Mouse (Mus musculus) midbrain, embryonic 12.5 days (tissue): ENCODE data around the gene Rhpn2. TPM values are rescaled to one million over a fixed set of nuclear protein-coding genes. Genes with fewer than 3 reads are reported as not detected.
"Not testable (repeated sequence)": the region's sequence is repeated elsewhere in the genome, so short reads cannot be mapped to it uniquely, and the experiment has no call there.

Source experiments
- ATAC-seq: fragments of 200-750 bp; cut with Nextera tagmentation; 2 replicates; pipeline ENCODE4 v1.8.0; 2017; ENCODE audit warnings: low read depth, moderate TSS enrichment, moderate library complexity; ENCODE audit not compliant: low FRiP score
- H3K27ac ChIP-seq: fragments of 300-500 bp; sonication (generic); replicated peaks from 2 replicates; pipeline ENCODE4 v1.5.1; 2016; ENCODE audit warnings: mild to moderate bottlenecking
- H3K27me3 ChIP-seq: fragments of 300-500 bp; sonication (generic); 2 replicates; pipeline ENCODE4 v1.6.1; 2016; ENCODE audit warnings: mild to moderate bottlenecking
- H3K36me3 ChIP-seq: fragments of 300-500 bp; sonication (generic); 2 replicates; pipeline ENCODE4 v1.6.1; 2016
- H3K4me1 ChIP-seq: fragments of 300-500 bp; sonication (generic); 2 replicates; pipeline ENCODE4 v1.6.1; 2016
- H3K4me2 ChIP-seq: fragments of 300-500 bp; sonication (generic); replicated peaks from 2 replicates; pipeline ENCODE4 v1.6.1; 2016; ENCODE audit warnings: mild to moderate bottlenecking, moderate library complexity
- H3K4me3 ChIP-seq: fragments of 300-500 bp; sonication (generic); 2 replicates; pipeline ENCODE4 v1.5.1; 2016; ENCODE audit warnings: mild to moderate bottlenecking
- H3K9ac ChIP-seq: fragments of 300-500 bp; sonication (generic); replicated peaks from 2 replicates; pipeline ENCODE4 v1.6.1; 2016; ENCODE audit warnings: mild to moderate bottlenecking, moderate library complexity
- H3K9me3 ChIP-seq: fragments of 300-500 bp; sonication (generic); 2 replicates; pipeline ENCODE4 v1.6.1; 2016; ENCODE audit warnings: mild to moderate bottlenecking
- WGBS: fragments of 180-500 bp; shearing (Covaris S2); methylation state at CpG from one replicate; pipeline ENCODE4 v1.1.7; 2016; 5-methylcytosine and 5-hydroxymethylcytosine counted together
- polyA plus RNA-seq: library from polyadenylated mRNA; unstranded; fragments of >200 nt; fragmentation: Nextera tagmentation; extraction: Ambion mirVana; gene quantifications from 2 replicates; pipeline ENCODE4 v1.2.1, GENCODE M21; 2016

Rhpn2 gene
- polyA plus RNA-seq: 1.4 and 1.5 TPM in 2 replicates

DNA sequence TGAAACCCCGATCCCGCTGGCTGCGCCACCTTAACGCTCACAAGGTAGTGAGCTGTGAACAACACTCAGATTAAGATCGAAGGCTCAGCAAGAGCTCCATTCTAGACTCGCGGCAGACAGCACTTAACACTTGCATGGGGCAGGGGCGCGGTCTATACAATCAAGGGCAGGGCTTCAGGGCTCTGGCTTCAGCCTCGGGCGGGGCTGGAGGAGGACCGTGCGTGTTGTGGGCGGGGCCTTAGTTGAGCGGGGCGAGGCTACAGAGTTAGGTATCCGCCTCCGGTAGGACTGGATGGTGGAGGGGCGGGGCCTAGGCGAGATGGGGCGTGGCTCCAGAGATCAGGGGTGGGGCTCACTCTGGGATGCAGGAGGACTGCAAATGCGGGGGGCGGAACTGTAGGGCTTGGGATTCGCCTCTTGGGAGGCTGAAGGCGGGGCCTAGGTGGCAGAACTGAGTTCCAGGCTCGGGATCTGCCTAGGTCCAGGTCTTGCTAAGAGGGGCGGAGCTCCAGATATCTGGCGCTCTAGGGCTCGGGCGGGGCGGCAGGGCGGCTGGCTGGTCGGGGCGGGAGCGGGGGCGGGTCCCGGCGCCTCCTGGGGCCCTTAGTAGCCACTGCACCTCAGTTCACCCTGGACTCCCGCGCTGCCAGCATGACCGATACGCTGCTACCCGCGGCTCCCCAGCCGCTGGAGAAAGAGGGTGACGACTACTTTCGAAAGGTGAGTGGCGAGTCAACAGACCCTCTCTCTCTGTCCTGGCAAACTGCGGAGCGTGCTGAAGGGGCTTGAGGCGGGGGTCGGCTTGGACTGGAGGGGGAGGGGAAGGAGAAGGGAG, at the start of gene Rhpn2:
TSS of gene Rhpn2 (plus strand) at position 479 of the 835 bp plus-strand sequence.
- under 1% methylated on average over 48 of the region's 52 CpGs for WGBS
- Histone ChIP-seq H3K27me3 (peaks cover 54% of the 10 kb centered on the region), H3K4me1 (peaks cover 21% of the 10 kb centered on the region), H3K36me3 (no peaks in the 10 kb centered on the region), H3K4me3 (peak within 1 kb of the TSS; percentile 62), H3K9me3 (no peaks in the 10 kb centered on the region), H3K27ac (no peak within 1 kb of the TSS), H3K9ac (peak within 1 kb of the TSS; percentile 57), H3K4me2 (peak within 1 kb of the TSS; percentile 100)
- peak; percentile 98 for ATAC-seq

- no peak for ATAC-seq
- Histone ChIP-seq H3K9me3 (no peaks in the 10 kb centered on the region), H3K4me2 (no peak overlapping the region), H3K4me3 (no peak overlapping the region), H3K36me3 (peaks cover 77% of the 10 kb centered on the region), H3K4me1 (no peaks in the 10 kb centered on the region), H3K27me3 (no peaks in the 10 kb centered on the region), H3K9ac (no peak overlapping the region), H3K27ac (no peak overlapping the region)
- WGBS: 90% methylated on average over 13 of the region's 13 CpGs
Observed at GRCm38 (mm10) chr7:35293464-35293863, 40.5 kb upstream of the Rhpn2 start.

DNA sequence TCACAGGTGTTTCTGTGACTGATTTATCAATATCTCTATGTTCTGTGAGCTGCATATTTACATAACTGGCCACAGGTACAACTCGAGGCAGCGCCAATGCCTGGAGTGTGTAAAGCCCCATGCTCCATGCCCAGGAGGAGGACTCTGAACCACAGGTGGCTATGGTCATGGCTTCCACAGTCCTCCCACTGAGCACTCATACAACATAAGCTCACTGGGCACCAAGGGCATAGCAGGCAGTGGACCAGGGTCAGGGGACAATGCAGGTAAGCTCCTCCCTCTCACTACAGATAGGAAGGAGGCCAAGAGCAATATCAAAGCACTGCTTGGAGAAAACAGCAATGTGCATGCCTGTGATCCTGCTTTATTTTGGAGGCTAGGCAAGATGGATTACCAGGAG, 38.3 kb upstream of the Rhpn2 start:
- no peak overlapping the region for H3K4me2 ChIP-seq
- H3K9ac ChIP-seq: no peak overlapping the region
- H3K9me3 ChIP-seq: no peaks in the 10 kb centered on the region
- WGBS: 91% methylated on average over 2 of the region's 2 CpGs
- H3K36me3 ChIP-seq: peaks cover 71% of the 10 kb centered on the region
- ATAC-seq: no peak
- no peak overlapping the region for H3K27ac ChIP-seq
- H3K27me3 ChIP-seq: no peaks in the 10 kb centered on the region
- no peaks in the 10 kb centered on the region for H3K4me1 ChIP-seq
- no peak overlapping the region for H3K4me3 ChIP-seq

- H3K9me3 ChIP-seq: no peaks in the 10 kb centered on the region
- WGBS: 92% methylated on average over 5 of the region's 5 CpGs
- H3K4me3 ChIP-seq: no peak overlapping the region
- H3K36me3 ChIP-seq: peaks cover 71% of the 10 kb centered on the region
- H3K9ac ChIP-seq: no peak overlapping the region
- no peaks in the 10 kb centered on the region for H3K4me1 ChIP-seq
- H3K27ac ChIP-seq: no peak overlapping the region
- ATAC-seq: no peak
- no peaks in the 10 kb centered on the region for H3K27me3 ChIP-seq
- H3K4me2 ChIP-seq: no peak overlapping the region
Observed at GRCm38 (mm10) chr7:35297886-35298285, 36.1 kb upstream of the Rhpn2 start.

- Histone ChIP-seq H3K36me3 (peaks cover 65% of the 10 kb centered on the region), H3K9me3 (no peaks in the 10 kb centered on the region), H3K27ac (no peak overlapping the region), H3K9ac (no peak overlapping the region), H3K27me3 (no peaks in the 10 kb centered on the region), H3K4me3 (no peak overlapping the region), H3K4me1 (no peaks in the 10 kb centered on the region), H3K4me2 (no peak overlapping the region)
- WGBS: 63% methylated on average over 8 of the region's 8 CpGs
- no peak for ATAC-seq
Observed at GRCm38 (mm10) chr7:35299656-35300055, 34.3 kb upstream of the Rhpn2 start.

GRCm38 (mm10) chr7:35300792-35301191, 33.2 kb upstream of the Rhpn2 start:
- ATAC-seq: no peak
- H3K36me3 ChIP-seq: peaks cover 64% of the 10 kb centered on the region

DNA sequence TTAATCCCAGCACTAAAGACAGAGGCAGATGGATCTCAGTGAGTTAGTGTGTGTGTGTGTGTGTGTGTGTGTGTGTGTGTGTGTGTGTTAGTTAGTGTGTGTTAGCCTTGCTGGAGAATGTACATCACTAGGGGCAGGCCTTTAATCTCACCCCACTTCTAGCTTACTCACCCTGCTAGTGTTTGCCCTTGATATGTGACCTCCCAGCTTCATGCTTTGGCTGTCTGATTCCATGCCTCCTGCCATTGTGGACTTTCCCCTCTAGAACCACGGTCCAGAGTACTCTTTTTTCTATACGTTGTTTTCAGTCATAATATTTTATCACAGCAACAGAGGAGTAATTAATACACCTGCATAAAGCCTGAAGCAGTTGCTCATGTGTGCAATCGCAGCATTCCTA, 22.8 kb upstream of the Rhpn2 start:
- no peak overlapping the region for H3K9ac ChIP-seq
- no peak overlapping the region for H3K4me2 ChIP-seq
- no peaks in the 10 kb centered on the region for H3K9me3 ChIP-seq
- peaks cover 34% of the 10 kb centered on the region for H3K36me3 ChIP-seq
- no peak for ATAC-seq
- no peak overlapping the region for H3K27ac ChIP-seq
- peaks cover 3% of the 10 kb centered on the region; the same call in 1 of the 2 replicates for H3K4me1 ChIP-seq
- WGBS: 94% methylated on average over 3 of the region's 3 CpGs
- no peaks in the 10 kb centered on the region for H3K27me3 ChIP-seq
- no peak overlapping the region for H3K4me3 ChIP-seq

More at GRCm38 (mm10) chr7:35300792-35301191, 33.2 kb upstream of the Rhpn2 start:
- Histone ChIP-seq H3K4me3 (no peak overlapping the region), H3K27me3 (no peaks in the 10 kb centered on the region), H3K4me2 (no peak overlapping the region), H3K27ac (no peak overlapping the region), H3K9ac (no peak overlapping the region), H3K9me3 (no peaks in the 10 kb centered on the region), H3K4me1 (no peaks in the 10 kb centered on the region)

GRCm38 (mm10) chr7:35314156-35314555, 19.8 kb upstream of the Rhpn2 start:
- Histone ChIP-seq H3K4me3 (no peak overlapping the region), H3K4me1 (peaks cover 12% of the 10 kb centered on the region), H3K4me2 (no peak overlapping the region), H3K9ac (no peak overlapping the region), H3K9me3 (no peaks in the 10 kb centered on the region), H3K36me3 (peaks cover 10% of the 10 kb centered on the region), H3K27me3 (no peaks in the 10 kb centered on the region), H3K27ac (no peak overlapping the region)
- no peak for ATAC-seq

DNA sequence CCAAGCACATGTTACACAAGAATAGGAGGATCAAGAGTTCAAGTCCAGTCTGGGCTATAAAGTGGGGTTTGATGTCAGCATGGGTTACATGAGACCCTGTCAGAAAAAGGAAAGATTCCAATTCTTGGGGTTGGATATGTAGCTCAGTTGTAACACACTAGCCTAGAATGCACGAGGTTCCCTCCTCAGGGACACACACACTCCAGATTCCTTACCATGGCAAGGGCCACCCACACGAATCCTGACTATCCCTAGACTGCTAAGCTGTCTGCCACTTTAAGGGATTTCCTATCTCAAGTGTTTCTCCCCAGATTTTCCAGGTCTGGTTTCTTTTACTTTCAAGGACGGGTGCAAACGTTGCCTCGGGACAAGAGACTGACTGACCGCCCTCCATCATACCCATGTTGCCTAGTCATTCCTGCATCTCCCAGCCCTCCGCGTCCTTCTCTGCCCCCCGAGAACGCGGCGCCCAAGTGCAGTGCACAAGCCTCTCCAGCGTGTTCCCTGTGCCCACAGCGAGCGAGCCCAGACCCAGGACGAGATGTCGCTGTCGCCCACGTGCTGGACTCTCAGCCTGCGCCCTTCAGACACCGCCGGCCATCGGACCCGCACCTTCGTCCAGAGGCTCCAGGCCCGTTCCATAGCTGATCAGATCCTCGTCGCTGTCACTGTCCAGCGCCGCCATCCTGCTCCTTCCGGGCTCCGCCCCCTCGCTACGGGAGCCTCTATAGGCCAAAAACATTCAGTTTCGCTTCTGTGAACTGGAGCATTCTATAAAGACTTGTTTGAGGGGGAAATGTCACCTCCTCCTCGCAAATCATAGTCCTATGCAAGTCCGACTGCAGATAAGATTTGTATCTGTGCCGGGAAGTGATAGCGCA, 16.0 kb upstream of the Rhpn2 start, which contains the start of gene Gpatch1:
TSS of gene Gpatch1 (minus strand) at position 712 of the 881 bp plus-strand sequence.
- no peaks in the 10 kb centered on the region for H3K9me3 ChIP-seq
- H3K4me2 ChIP-seq: peak within 1 kb of the TSS; percentile 66
- peak within 1 kb of the TSS; percentile 64 for H3K27ac ChIP-seq
- peak; percentile 81 for ATAC-seq
- peak within 1 kb of the TSS; percentile 75 for H3K9ac ChIP-seq
- H3K4me1 ChIP-seq: peaks cover 15% of the 10 kb centered on the region
- peak within 1 kb of the TSS; percentile 73 for H3K4me3 ChIP-seq
- no peaks in the 10 kb centered on the region for H3K36me3 ChIP-seq
- 2% methylated on average over 39 of the region's 39 CpGs for WGBS
- H3K27me3 ChIP-seq: no peaks in the 10 kb centered on the region

DNA sequence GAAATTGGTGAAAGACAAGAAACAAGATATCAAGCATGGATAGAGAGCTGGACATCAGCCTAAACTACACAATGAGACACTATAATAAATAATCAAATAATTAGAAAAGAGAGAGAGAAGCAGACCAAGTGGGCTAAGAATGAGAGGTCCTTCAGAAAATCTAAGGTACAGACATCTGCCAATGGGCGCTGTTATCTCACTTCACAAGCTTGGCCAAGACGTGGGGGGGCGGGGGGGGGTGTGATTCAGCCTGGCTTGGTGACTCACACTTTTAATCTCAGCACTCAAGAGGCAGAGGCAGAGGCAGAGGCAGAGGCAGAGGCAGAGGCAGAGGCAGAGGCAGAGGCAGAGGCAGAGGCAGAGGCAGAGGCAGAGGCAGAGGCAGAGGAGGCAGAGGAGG, 14.7 kb upstream of the Rhpn2 start:
- peaks cover 18% of the 10 kb centered on the region for H3K4me1 ChIP-seq
- not testable (repeated sequence) for ATAC-seq
- WGBS: 75% methylated on average over 3 of the region's 3 CpGs

DNA sequence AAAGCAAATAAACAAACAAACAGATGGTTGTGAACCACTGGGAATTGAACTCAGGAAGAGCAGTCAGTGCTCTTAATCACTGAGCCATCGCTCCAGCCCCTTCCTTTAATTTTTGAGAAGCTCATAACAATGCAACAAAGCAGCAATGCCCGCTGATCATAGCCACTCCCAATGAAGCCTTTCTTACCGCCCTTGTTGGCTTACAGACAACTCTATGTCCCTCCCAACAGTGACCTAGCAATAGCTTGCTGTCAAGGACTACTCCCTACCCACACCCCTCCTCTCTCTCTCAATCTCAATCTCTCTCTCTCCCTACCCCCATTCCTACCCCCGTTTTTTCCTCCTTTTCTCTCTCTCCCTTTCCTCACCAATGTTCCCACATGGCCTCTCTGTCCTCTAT, 14.2 kb upstream of the Rhpn2 start:
- peaks cover 15% of the 10 kb centered on the region for H3K4me1 ChIP-seq
- H3K9ac ChIP-seq: no peak overlapping the region
- no peaks in the 10 kb centered on the region for H3K36me3 ChIP-seq
- H3K4me3 ChIP-seq: no peak overlapping the region
- no peaks in the 10 kb centered on the region for H3K27me3 ChIP-seq
- H3K4me2 ChIP-seq: no peak overlapping the region
- 79% methylated on average over 4 of the region's 4 CpGs for WGBS
- H3K27ac ChIP-seq: no peak overlapping the region
- ATAC-seq: no peak
- no peaks in the 10 kb centered on the region for H3K9me3 ChIP-seq

More for the DNA sequence above, 14.7 kb upstream of the Rhpn2 start:
- not testable (repeated sequence) for H3K27ac ChIP-seq, H3K36me3 ChIP-seq, H3K4me2 ChIP-seq, H3K4me3 ChIP-seq, H3K27me3 ChIP-seq, H3K9me3 ChIP-seq, H3K9ac ChIP-seq

GRCm38 (mm10) chr7:35322161-35322560, 11.8 kb upstream of the Rhpn2 start:
- no peak for ATAC-seq
- peaks cover 13% of the 10 kb centered on the region for H3K4me1 ChIP-seq
- no peak overlapping the region for H3K9ac ChIP-seq
- H3K27me3 ChIP-seq: no peaks in the 10 kb centered on the region
- 50% methylated on average over 3 of the region's 3 CpGs for WGBS
- no peaks in the 10 kb centered on the region for H3K36me3 ChIP-seq
- no peak overlapping the region for H3K4me2 ChIP-seq
- no peak overlapping the region for H3K27ac ChIP-seq
- H3K9me3 ChIP-seq: no peaks in the 10 kb centered on the region
- H3K4me3 ChIP-seq: no peak overlapping the region
